Mouse (Mus musculus) cortical plate, adult 2 months (tissue): ENCODE data around the gene Cd40.

Experiments
- CTCF ChIP-seq: fragments of 200-500 bp; IDR thresholded peaks from 2 replicates; pipeline ENCODE4 v1.5.1; 2011; ENCODE audit warnings: mild to moderate bottlenecking, control low read depth, low read length; ENCODE audit not compliant: insufficient read depth; ENCODE audit errors: extremely low read depth
- POLR2A ChIP-seq: fragments of 200-500 bp; IDR thresholded peaks from 2 replicates; pipeline ENCODE4 v1.6.1; 2011; ENCODE audit warnings: mild to moderate bottlenecking, low read length, control low read depth; ENCODE audit not compliant: insufficient read depth; ENCODE audit errors: extremely low read depth

GRCm38 (mm10) chr2:165089470-165089869 lies 34.0 kb downstream of the Cd40 start:
- no peak for TF ChIP-seq POLR2A
- no peak for TF ChIP-seq CTCF
